Mouse (Mus musculus) urinary bladder, postnatal 14 days (tissue): ENCODE measurements around the gene Camk2n1.
A peak's percentile ranks its signal among the peaks of the same experiment; 100 is the strongest.

Experiments
- DNase-seq: peaks from one replicate; pipeline ENCODE4 v3.0.0; 2021; ENCODE audit warnings: low spot score

Camk2n1 gene

GRCm38 (mm10) chr4:138464667-138465353 lies 10.7 kb downstream of the Camk2n1 start:
- peak; percentile 72 for DNase-seq

- DNase-seq = no peak
These were observed 11.3 kb downstream of the Camk2n1 start for GRCm38 (mm10) chr4:138465446-138465845.

GRCm38 (mm10) chr4:138466690-138467089 lies 12.6 kb downstream of the Camk2n1 start:
- no peak for DNase-seq

GRCm38 (mm10) chr4:138467451-138467850 lies 13.3 kb downstream of the Camk2n1 start:
- no peak for DNase-seq

GRCm38 (mm10) chr4:138469080-138469479 lies 15.0 kb downstream of the Camk2n1 start:
- no peak for DNase-seq

- DNase-seq = no peak
These were observed 17.1 kb downstream of the Camk2n1 start for GRCm38 (mm10) chr4:138471241-138471640.

- no peak for DNase-seq
These were observed 25.5 kb downstream of the Camk2n1 start for GRCm38 (mm10) chr4:138479595-138479994.

GRCm38 (mm10) chr4:138480962-138481361 lies 26.8 kb downstream of the Camk2n1 start:
- no peak for DNase-seq

GRCm38 (mm10) chr4:138482721-138483120 lies 28.6 kb downstream of the Camk2n1 start:
- no peak for DNase-seq

- DNase-seq = no peak
These were observed 34.1 kb downstream of the Camk2n1 start for GRCm38 (mm10) chr4:138488241-138488640.

GRCm38 (mm10) chr4:138491088-138491487 lies 37.0 kb downstream of the Camk2n1 start:
- no peak for DNase-seq

GRCm38 (mm10) chr4:138493161-138494001 lies 39.3 kb downstream of the Camk2n1 start:
- DNase-seq = peak; percentile 82

- peak; percentile 33 for DNase-seq
These were observed 40.8 kb downstream of the Camk2n1 start for GRCm38 (mm10) chr4:138494905-138495304.

GRCm38 (mm10) chr4:138495775-138496174 lies 41.7 kb downstream of the Camk2n1 start:
- DNase-seq = peak; percentile 33

GRCm38 (mm10) chr4:138496746-138497520 lies 42.8 kb downstream of the Camk2n1 start:
- DNase-seq = no peak

- no peak for DNase-seq
These were observed 45.9 kb downstream of the Camk2n1 start for GRCm38 (mm10) chr4:138499856-138500645.

GRCm38 (mm10) chr4:138501048-138501447 lies 46.9 kb downstream of the Camk2n1 start:
- no peak for DNase-seq

GRCm38 (mm10) chr4:138504632-138505101 lies 50.6 kb downstream of the Camk2n1 start:
- peak; percentile 41 for DNase-seq

- peak; percentile 24 for DNase-seq
These were observed 51.2 kb downstream of the Camk2n1 start for GRCm38 (mm10) chr4:138505171-138505870.

GRCm38 (mm10) chr4:138507903-138508302 lies 53.8 kb downstream of the Camk2n1 start:
- no peak for DNase-seq
